22 mouse cellular contexts compared by ENCODE assay signal in genomic region chr5:38512991-38513390, GRCm38 (mm10). TPM values are rescaled to one million over a fixed set of nuclear protein-coding genes. Genes with fewer than 3 reads are reported as not detected.
DNase-seq lines count a peak whose midpoint lies in the region; ATAC-seq lines count a peak whose summit lies in the region.
"Had no signal": no experiment of that assay in that cellular context is flagged by ENCODE, and none has a peak within 500 bp of the region (broad histone marks: within the 10 kb centered on the region; RNA-seq: fewer than 3 reads in every experiment).

No protein-coding gene starts in this region.

- no peak overlapping the region for H3K4me2 ChIP-seq in embryonic facial prominence, embryonic 11.5 days (ENCODE audit: low read depth, low read length)
- H3K4me2 ChIP-seq in liver, embryonic 11.5 days, result peak overlapping the region; percentile 15
- no peak overlapping the region for H3K4me2 ChIP-seq in liver, embryonic 15.5 days
- H3K4me2 ChIP-seq: forebrain, embryonic 13.5 days; heart, embryonic 11.5 days; hindbrain, embryonic 12.5 days had no signal

- H3K36me3 ChIP-seq in embryonic facial prominence, embryonic 11.5 days (replicated peaks; ENCODE audit: control insufficient read depth, insufficient read depth, low read depth, low read length), result no peaks in the 10 kb centered on the region
- no peaks in the 10 kb centered on the region for H3K36me3 ChIP-seq in embryonic facial prominence, embryonic 10.5 days (replicated peaks)
- no peaks in the 10 kb centered on the region for H3K36me3 ChIP-seq in liver, embryonic 11.5 days (ENCODE audit: control insufficient read depth, insufficient read depth, low read length)
- peaks cover 23% of the 10 kb centered on the region for H3K36me3 ChIP-seq in liver, embryonic 15.5 days (replicated peaks)
- H3K36me3 ChIP-seq: hindbrain, embryonic 12.5 days had no signal

- WGBS in embryonic facial prominence, embryonic 11.5 days, result 10% methylated on average over 2 of the region's 2 CpGs
- 15% methylated on average over 2 of the region's 2 CpGs for WGBS in embryonic facial prominence, embryonic 10.5 days
- WGBS in liver, embryonic 11.5 days, result 21% methylated on average over 2 of the region's 2 CpGs
- 35% methylated on average over 2 of the region's 2 CpGs for WGBS in liver, embryonic 15.5 days (ENCODE audit: insufficient replicate concordance)

- no peaks in the 10 kb centered on the region for H3K4me1 ChIP-seq in embryonic facial prominence, embryonic 11.5 days (ENCODE audit: control insufficient read depth, insufficient read depth, low read length)
- peaks cover 8% of the 10 kb centered on the region; the same call in 1 of the 2 replicates for H3K4me1 ChIP-seq in embryonic facial prominence, embryonic 10.5 days
- H3K4me1 ChIP-seq in liver, embryonic 11.5 days (replicated peaks; ENCODE audit: control insufficient read depth, insufficient read depth, low read length), result peaks cover 26% of the 10 kb centered on the region
- peaks cover 51% of the 10 kb centered on the region for H3K4me1 ChIP-seq in liver, embryonic 15.5 days (replicated peaks)
- H3K4me1 ChIP-seq: forebrain, embryonic 13.5 days had no signal

- no peak overlapping the region for H3K27ac ChIP-seq in embryonic facial prominence, embryonic 11.5 days (replicated peaks; ENCODE audit: low read depth, low read length)
- H3K27ac ChIP-seq in embryonic facial prominence, embryonic 10.5 days (replicated peaks), result no peak overlapping the region
- no peak overlapping the region; the same call in 1 of the 2 replicates for H3K27ac ChIP-seq in liver, embryonic 11.5 days (ENCODE audit: low read depth, low read length)
- 0 out of 2 replicates have a peak overlapping the region, but pooled peaks have one; percentile 10 for H3K27ac ChIP-seq in liver, embryonic 15.5 days (replicated peaks)
- H3K27ac ChIP-seq: forebrain, embryonic 13.5 days; gastrocnemius, adult 2 months; hindbrain, embryonic 12.5 days had no signal

- no peak for ATAC-seq in embryonic facial prominence, embryonic 11.5 days (replicated peaks; ENCODE audit: insufficient number of reproducible peaks, low FRiP score, low TSS enrichment, low read depth)
- no peak for ATAC-seq in liver, embryonic 11.5 days (replicated peaks; ENCODE audit: low FRiP score)
- no peak for ATAC-seq in liver, embryonic 15.5 days (ENCODE audit: insufficient read depth)
- ATAC-seq: CD4-positive, CD25-positive, alpha-beta regulatory T cell, adult 4 months; forebrain, embryonic 13.5 days; forebrain, postnatal 0 days; hindbrain, embryonic 16.5 days; inflammation-experienced regulatory T-cells, adult 6 months had no signal

- DNase-seq in embryonic facial prominence, embryonic 11.5 days (ENCODE audit: low spot score), result peak; percentile 9
- no peak for DNase-seq in embryonic facial prominence, embryonic 10.5 days (ENCODE audit: low spot score)
- no peak for DNase-seq in liver, embryonic 11.5 days (ENCODE audit: low spot score)
- DNase-seq in liver, result no peak
- DNase-seq in R1 (ENCODE audit: low read depth, low spot score), result peak; percentile 18
- no peak for DNase-seq in frontal cortex, adult 2 months (ENCODE audit: extremely low spot score in 1 of 2, low spot score in 1 of 2)
- DNase-seq: adrenal gland, postnatal 10 days; B cell, adult 2 months; cerebellum, adult 11-12 months; cerebellum, adult 9-10 months; cerebellum, postnatal 25 days; forebrain, postnatal 0 days; gastrocnemius, adult 2 months; gastrocnemius, postnatal 25 days; heart, postnatal 4 days had no signal

- no peak overlapping the region for H3K9ac ChIP-seq in embryonic facial prominence, embryonic 11.5 days (replicated peaks; ENCODE audit: low read length)
- H3K9ac ChIP-seq in liver, embryonic 11.5 days (ENCODE audit: low read depth, low read length), result peak overlapping the region; percentile 46
- H3K9ac ChIP-seq in liver, embryonic 15.5 days, result no peak overlapping the region
- H3K9ac ChIP-seq: forebrain, embryonic 13.5 days; forebrain, postnatal 0 days; hindbrain, embryonic 12.5 days had no signal

- H3K9me3 ChIP-seq in embryonic facial prominence, embryonic 11.5 days (replicated peaks; ENCODE audit: control insufficient read depth, low read length), result no peaks in the 10 kb centered on the region
- no peaks in the 10 kb centered on the region for H3K9me3 ChIP-seq in embryonic facial prominence, embryonic 10.5 days
- no peaks in the 10 kb centered on the region for H3K9me3 ChIP-seq in liver, embryonic 11.5 days (ENCODE audit: control insufficient read depth, low read length)
- H3K9me3 ChIP-seq in liver, embryonic 15.5 days (replicated peaks), result no peaks in the 10 kb centered on the region
- H3K9me3 ChIP-seq: forebrain, embryonic 13.5 days; hindbrain, embryonic 12.5 days had no signal

- H3K27me3 ChIP-seq in embryonic facial prominence, embryonic 11.5 days (ENCODE audit: control insufficient read depth, insufficient read depth, low read length), result no peaks in the 10 kb centered on the region
- no peaks in the 10 kb centered on the region for H3K27me3 ChIP-seq in embryonic facial prominence, embryonic 10.5 days (replicated peaks; ENCODE audit: low read depth, poor library complexity, severe bottlenecking)
- no peaks in the 10 kb centered on the region for H3K27me3 ChIP-seq in liver, embryonic 11.5 days (replicated peaks; ENCODE audit: control insufficient read depth, insufficient read depth, low read length)
- H3K27me3 ChIP-seq in liver, embryonic 15.5 days, result no peaks in the 10 kb centered on the region
- H3K27me3 ChIP-seq: forebrain, embryonic 13.5 days; hindbrain, embryonic 12.5 days had no signal

- H3K4me3 ChIP-seq in embryonic facial prominence, embryonic 11.5 days (ENCODE audit: low read depth, low read length), result no peak overlapping the region
- H3K4me3 ChIP-seq in embryonic facial prominence, embryonic 10.5 days, result no peak overlapping the region
- no peak overlapping the region for H3K4me3 ChIP-seq in liver, embryonic 11.5 days (ENCODE audit: low read depth, low read length)
- H3K4me3 ChIP-seq in liver, embryonic 15.5 days (replicated peaks), result no peak overlapping the region
- H3K4me3 ChIP-seq: forebrain, embryonic 13.5 days; gastrocnemius, adult 2 months; hindbrain, embryonic 12.5 days had no signal

RNA-seq across cellular contexts. Expression of gene Slc2a9, which starts 10.0 kb away (rescaled TPM):
- polyA plus RNA-seq in embryonic facial prominence, embryonic 11.5 days (2014; fragmentation: Nextera tagmentation; extraction: Ambion mirVana), result 0.33 and 0.46 TPM in 2 replicates
- 0.34 TPM in 1 of 2 replicates, not detected in the other for polyA plus RNA-seq in embryonic facial prominence, embryonic 10.5 days (2016; fragmentation: Nextera tagmentation; extraction: Ambion mirVana)
- polyA plus RNA-seq in liver, embryonic 11.5 days (2014; fragmentation: Nextera tagmentation; extraction: Ambion mirVana), result 0.60 and 1.8 TPM in 2 replicates
- polyA plus RNA-seq in liver, embryonic 15.5 days (2015; fragmentation: Nextera tagmentation; extraction: Ambion mirVana), result 2.3 and 2.6 TPM in 2 replicates
- 1.0 and 1.7 TPM in 2 replicates for polyA plus RNA-seq in frontal cortex, adult 2 months (2012; rRNA removed)

RNA-seq across cellular contexts. Expression of gene Wdr1, which starts 50.0 kb away (rescaled TPM):
- polyA plus RNA-seq in embryonic facial prominence, embryonic 11.5 days (2014; fragmentation: Nextera tagmentation; extraction: Ambion mirVana), result 227 and 231 TPM in 2 replicates
- 200 and 203 TPM in 2 replicates for polyA plus RNA-seq in embryonic facial prominence, embryonic 10.5 days (2016; fragmentation: Nextera tagmentation; extraction: Ambion mirVana)
- polyA plus RNA-seq in liver, embryonic 11.5 days (2014; fragmentation: Nextera tagmentation; extraction: Ambion mirVana), result 178 and 184 TPM in 2 replicates
- polyA plus RNA-seq in liver, embryonic 15.5 days (2015; fragmentation: Nextera tagmentation; extraction: Ambion mirVana), result 81.2 and 84.4 TPM in 2 replicates
- 167 and 173 TPM in 2 replicates for polyA plus RNA-seq in frontal cortex, adult 2 months (2012; rRNA removed)

Comparison
In these comparisons a context has a peak if more than half of its experiments do, and no peak if none do; other contexts are left out.
1. DNase-seq: peak in embryonic facial prominence, embryonic 11.5 days (single experiment) and R1 (single experiment); none in embryonic facial prominence, embryonic 10.5 days (single experiment), liver, embryonic 11.5 days (single experiment), liver (single experiment) and frontal cortex, adult 2 months (0 of 2).